Mouse (Mus musculus) neural tube, embryonic 11.5 days (tissue): ENCODE results near the gene Pias4. TPM values are rescaled to one million over a fixed set of nuclear protein-coding genes. Genes with fewer than 3 reads are reported as not detected.
A peak's percentile ranks its signal among the peaks of the same experiment; 100 is the strongest.

Source experiments
- ATAC-seq: fragments of 200-750 bp; cut with Nextera tagmentation; 2 replicates; pipeline ENCODE4 v1.8.0; 2017; ENCODE audit warnings: moderate number of reproducible peaks, mild to moderate bottlenecking, moderate TSS enrichment, moderate library complexity; ENCODE audit not compliant: insufficient read depth, low FRiP score, low TSS enrichment
- DNase-seq: peaks from one replicate; pipeline ENCODE4 v3.0.0-alpha.2; 2015; ENCODE audit warnings: low spot score
- H3K27ac ChIP-seq: fragments of 300-500 bp; sonication (generic); 2 replicates; pipeline ENCODE4 v1.5.1; 2014; ENCODE audit warnings: low read depth, mild to moderate bottlenecking, low read length
- H3K27me3 ChIP-seq: fragments of 300-500 bp; sonication (generic); 2 replicates; pipeline ENCODE4 v1.6.1; 2014; ENCODE audit warnings: mild to moderate bottlenecking, low read length, mixed read lengths; ENCODE audit not compliant: control insufficient read depth, insufficient read depth
- H3K36me3 ChIP-seq: fragments of 300-500 bp; sonication (generic); 2 replicates; pipeline ENCODE4 v1.6.1; 2014; ENCODE audit warnings: mild to moderate bottlenecking, low read length, moderate library complexity, mixed read lengths; ENCODE audit not compliant: control insufficient read depth, insufficient read depth
- H3K4me1 ChIP-seq: fragments of 300-500 bp; sonication (generic); 2 replicates; pipeline ENCODE4 v1.6.1; 2014; ENCODE audit warnings: low read length, mixed read lengths; ENCODE audit not compliant: control insufficient read depth, insufficient read depth
- H3K4me2 ChIP-seq: fragments of 300-500 bp; sonication (generic); 2 replicates; pipeline ENCODE4 v1.6.1; 2014; ENCODE audit warnings: low read depth, mild to moderate bottlenecking, moderate library complexity
- H3K4me3 ChIP-seq: fragments of 300-500 bp; sonication (generic); 2 replicates; pipeline ENCODE4 v1.5.1; 2014; ENCODE audit warnings: low read depth, low read length
- H3K9ac ChIP-seq: fragments of 300-500 bp; sonication (generic); 2 replicates; pipeline ENCODE4 v1.6.1; 2014; ENCODE audit warnings: mild to moderate bottlenecking, low read length
- H3K9me3 ChIP-seq: fragments of 300-500 bp; sonication (generic); 2 replicates; pipeline ENCODE4 v1.6.1; 2016; ENCODE audit warnings: low read length; ENCODE audit not compliant: control insufficient read depth
- WGBS: fragments of 180-500 bp; shearing (Covaris S2); extraction: QIAGEN DNeasy Blood & Tissue Kit; methylation state at CpG from one replicate; pipeline ENCODE4 v1.1.7; 2014; 5-methylcytosine and 5-hydroxymethylcytosine counted together
- polyA plus RNA-seq: library from polyadenylated mRNA; unstranded; fragments of >200 nt; fragmentation: Nextera tagmentation; extraction: Ambion mirVana; gene quantifications from 2 replicates; pipeline ENCODE4 v1.2.1, GENCODE M21; 2014

The Pias4 gene
- polyA plus RNA-seq, 1 experiment from 2014 or later, result 68.3 TPM

- Histone ChIP-seq H3K27me3 (peaks cover 8% of the 10 kb centered on the region), H3K4me2 (no peak overlapping the region), H3K9ac (no peak overlapping the region), H3K4me3 (no peak overlapping the region), H3K27ac (no peak overlapping the region), H3K9me3 (no peaks in the 10 kb centered on the region), H3K36me3 (no peaks in the 10 kb centered on the region), H3K4me1 (no peaks in the 10 kb centered on the region)
- WGBS, result 75% methylated on average over 20 of the region's 20 CpGs
- DNase-seq, result no peak
- no peak for ATAC-seq
Measured at GRCm38 (mm10) chr10:81200605-81201287, 33.0 kb upstream of the Pias4 start.

- 83% methylated on average over 13 of the region's 13 CpGs for WGBS
- no peak overlapping the region for H3K27ac ChIP-seq
- H3K27me3 ChIP-seq, result peaks cover 12% of the 10 kb centered on the region
- no peak for ATAC-seq
- H3K4me3 ChIP-seq, result no peak overlapping the region
- no peaks in the 10 kb centered on the region for H3K4me1 ChIP-seq
- no peak for DNase-seq
- H3K36me3 ChIP-seq, result no peaks in the 10 kb centered on the region
- H3K9me3 ChIP-seq, result no peaks in the 10 kb centered on the region
- H3K9ac ChIP-seq, result no peak overlapping the region
- no peak overlapping the region for H3K4me2 ChIP-seq
Measured at GRCm38 (mm10) chr10:81200141-81200540, 32.4 kb upstream of the Pias4 start.

GRCm38 (mm10) chr10:81198990-81199389, 31.3 kb upstream of the Pias4 start:
- H3K27ac ChIP-seq, result no peak overlapping the region
- H3K36me3 ChIP-seq, result no peaks in the 10 kb centered on the region
- no peak for DNase-seq
- H3K27me3 ChIP-seq, result peaks cover 21% of the 10 kb centered on the region
- 85% methylated on average over 6 of the region's 6 CpGs for WGBS
- no peaks in the 10 kb centered on the region for H3K4me1 ChIP-seq
- H3K9ac ChIP-seq, result 0 out of 2 replicates have a peak overlapping the region, but pooled peaks have one; percentile 18
- no peak overlapping the region for H3K4me3 ChIP-seq
- H3K9me3 ChIP-seq, result no peaks in the 10 kb centered on the region
- ATAC-seq, result no peak
- no peak overlapping the region for H3K4me2 ChIP-seq

GRCm38 (mm10) chr10:81198230-81198629, 30.5 kb upstream of the Pias4 start:
- WGBS, result 3% methylated on average over 9 of the region's 9 CpGs
- no peak overlapping the region for H3K4me3 ChIP-seq
- H3K27ac ChIP-seq, result no peak overlapping the region
- no peak overlapping the region for H3K4me2 ChIP-seq
- H3K9ac ChIP-seq, result no peak overlapping the region
- peaks cover 1% of the 10 kb centered on the region; the same call in 1 of the 2 replicates for H3K4me1 ChIP-seq
- H3K36me3 ChIP-seq, result no peaks in the 10 kb centered on the region
- ATAC-seq (no peak), DNase-seq (peak; percentile 58)
- H3K9me3 ChIP-seq, result no peaks in the 10 kb centered on the region
- peaks cover 26% of the 10 kb centered on the region for H3K27me3 ChIP-seq

- DNase-seq (no peak), ATAC-seq (no peak)
- Histone ChIP-seq H3K9me3 (no peaks in the 10 kb centered on the region), H3K4me1 (peaks cover 7% of the 10 kb centered on the region), H3K9ac (no peak overlapping the region), H3K4me3 (no peak overlapping the region), H3K27me3 (peaks cover 26% of the 10 kb centered on the region), H3K27ac (no peak overlapping the region), H3K4me2 (no peak overlapping the region), H3K36me3 (no peaks in the 10 kb centered on the region)
- 54% methylated on average over 6 of the region's 6 CpGs for WGBS
Measured at GRCm38 (mm10) chr10:81197305-81197704, 29.6 kb upstream of the Pias4 start.

- no peak overlapping the region for H3K27ac ChIP-seq
- no peak overlapping the region for H3K4me2 ChIP-seq
- H3K4me1 ChIP-seq, result peaks cover 13% of the 10 kb centered on the region
- no peak overlapping the region for H3K4me3 ChIP-seq
- H3K9ac ChIP-seq, result no peak overlapping the region
- no peak for ATAC-seq
- DNase-seq, result no peak
- H3K36me3 ChIP-seq, result no peaks in the 10 kb centered on the region
- H3K27me3 ChIP-seq, result peaks cover 26% of the 10 kb centered on the region
- WGBS, result 64% methylated on average over 11 of the region's 11 CpGs
- H3K9me3 ChIP-seq, result no peaks in the 10 kb centered on the region
Measured at GRCm38 (mm10) chr10:81196470-81197065, 28.8 kb upstream of the Pias4 start.

GRCm38 (mm10) chr10:81195300-81195699, 27.6 kb upstream of the Pias4 start:
- 71% methylated on average over 4 of the region's 4 CpGs for WGBS
- H3K9me3 ChIP-seq, result no peaks in the 10 kb centered on the region
- H3K27me3 ChIP-seq, result peaks cover 26% of the 10 kb centered on the region
- no peak for DNase-seq
- no peak overlapping the region for H3K4me2 ChIP-seq
- no peaks in the 10 kb centered on the region for H3K36me3 ChIP-seq
- ATAC-seq, result no peak
- no peak overlapping the region for H3K27ac ChIP-seq
- no peak overlapping the region for H3K4me3 ChIP-seq
- no peak overlapping the region for H3K9ac ChIP-seq
- H3K4me1 ChIP-seq, result peaks cover 13% of the 10 kb centered on the region

GRCm38 (mm10) chr10:81193991-81194774, 26.5 kb upstream of the Pias4 start:
- WGBS, result 20% methylated on average over 37 of the region's 37 CpGs
- peaks cover 13% of the 10 kb centered on the region for H3K4me1 ChIP-seq
- no peaks in the 10 kb centered on the region for H3K9me3 ChIP-seq
- no peaks in the 10 kb centered on the region for H3K36me3 ChIP-seq
- H3K27me3 ChIP-seq, result peaks cover 26% of the 10 kb centered on the region
- ATAC-seq (no peak), DNase-seq (no peak)
- H3K27ac ChIP-seq, result no peak overlapping the region
- H3K9ac ChIP-seq, result no peak overlapping the region
- no peak overlapping the region for H3K4me3 ChIP-seq
- no peak overlapping the region for H3K4me2 ChIP-seq
